Mouse (Mus musculus): ENCODE measurements around the gene Cdc42bpg.

- TF ChIP-seq POLR2A (IDR thresholded peaks at IDR 0.05; ENCODE audit: borderline replicate concordance, low read depth, low read length) (no peak), CTCF (IDR thresholded peaks at IDR 0.05; ENCODE audit: low read depth, low read length) (no peak)
Measured at GRCm38 (mm10) chr19:6343996-6344395, 37.7 kb downstream of the Cdc42bpg start.
